Mouse (Mus musculus) lung, postnatal 0 days (tissue): Measurements from ENCODE around the gene Gale.

Experiments
- CTCF ChIP-seq: IDR thresholded peaks from 2 replicates; pipeline ENCODE4 v1.5.1; 2016; ENCODE audit warnings: antibody characterized with exemption, mild to moderate bottlenecking
- EP300 ChIP-seq: IDR thresholded peaks from 2 replicates; pipeline ENCODE4 v1.6.1; 2016; ENCODE audit warnings: antibody characterized with exemption, mild to moderate bottlenecking, control low read depth

GRCm38 (mm10) chr4:135962198-135962597, 1.3 kb upstream of the Gale start:
- TF ChIP-seq CTCF (no peak), EP300 (no peak)
